Mouse (Mus musculus) left cerebral cortex, adult 6 months (tissue): ENCODE measurements around the gene Mphosph10. TPM values are rescaled to one million over a fixed set of nuclear protein-coding genes. Genes with fewer than 3 reads are reported as not detected.

Experiments used
- long read RNA-seq, 2 experiments: library from polyadenylated mRNA; unstranded; transcript quantifications; one replicate each; pipeline ENCODE4 v2.0.0; 2019 to 2020
- polyA plus RNA-seq: library from polyadenylated mRNA; unstranded; fragments of <200 nt; fragmentation: Nextera tagmentation; gene quantifications from 2 replicates; pipeline ENCODE4 v1.2.3, GENCODE M21; 2021

The Mphosph10 gene
- polyA plus RNA-seq, result 11.2 and 13.5 TPM in 2 replicates
- long read RNA-seq, experiment 1, transcript Mphosph10-201 (11 exons, 2,248 nt), result major isoform, 56 of 104 reads
- long read RNA-seq, experiment 1, partial matches to known transcripts, result 45 of 104 reads
- long read RNA-seq, experiment 1, other reads (novel, unspliced or antisense), result 3 of 104 reads
- long read RNA-seq, experiment 2, transcript Mphosph10-202 (2 exons, 2,276 nt), result major isoform, 16 of 36 reads
- long read RNA-seq, experiment 2, partial matches to known transcripts, result 16 of 36 reads
- long read RNA-seq, experiment 2, other reads (novel, unspliced or antisense), result 1 of 36 reads

DNA sequence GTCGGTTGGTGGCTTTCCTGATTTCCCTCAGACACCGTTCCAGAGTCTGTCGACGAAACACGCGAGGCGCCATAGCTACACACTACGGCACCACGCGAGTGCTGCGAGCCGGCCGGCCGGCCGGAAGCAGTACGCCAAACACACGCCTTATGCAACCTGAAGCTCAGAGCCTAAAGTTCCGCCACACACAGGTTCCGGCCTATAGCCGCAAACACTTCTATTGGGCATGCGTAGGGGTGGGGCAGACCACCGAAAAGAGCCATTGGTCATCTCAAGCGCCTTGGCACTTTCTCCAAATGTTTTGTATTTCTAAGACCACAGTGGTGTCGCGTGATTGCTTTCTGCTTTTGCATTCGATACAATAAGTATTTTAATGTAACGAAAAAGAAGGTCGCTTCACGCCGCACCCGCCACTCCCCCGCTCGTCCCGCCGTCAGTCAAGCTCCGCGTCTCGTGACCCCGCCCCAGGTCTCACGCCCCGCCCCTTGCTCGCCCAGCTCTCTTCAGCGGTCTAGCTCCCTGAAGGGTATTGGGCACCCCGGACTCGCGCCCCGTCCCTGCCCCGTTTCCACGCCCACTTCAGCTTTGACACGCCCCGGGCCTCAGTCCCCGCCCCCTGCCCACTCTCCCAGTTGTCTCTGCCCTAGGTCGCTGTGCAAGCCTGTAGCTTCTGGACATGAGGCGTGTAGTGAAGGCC, at the start of gene Mphosph10, which contains the start of gene Mcee:
TSS of gene Mphosph10 (minus strand) at position 147 of the 697 bp plus-strand sequence.
TSS of gene Mcee (plus strand) at position 486 of the 697 bp plus-strand sequence.

GRCm38 (mm10) chr7:64373830-64374562, 18.1 kb downstream of the Mphosph10 start, which contains the start of gene Fan1:
TSS of gene Fan1 (minus strand) at chr7:64374095.

Other genes starting within 250 kb of the Mphosph10 start
- gene Trpm1, start 238.4 kb downstream of the Mphosph10 start, polyA plus RNA-seq, result 0.21 and 1.0 TPM in 2 replicates
- gene Mtmr10, start 104.6 kb downstream of the Mphosph10 start, polyA plus RNA-seq, result 2.9 and 3.4 TPM in 2 replicates
- 0.39 and 0.63 TPM in 2 replicates for gene Fan1, start 18.2 kb downstream of the Mphosph10 start, polyA plus RNA-seq
- gene Mcee, start 339 bp upstream of the Mphosph10 start, polyA plus RNA-seq, result 127 and 174 TPM in 2 replicates
- gene Apba2, start 109.4 kb upstream of the Mphosph10 start, polyA plus RNA-seq, result 110 and 169 TPM in 2 replicates